Mouse (Mus musculus) ovary, postnatal 14 days (tissue): ENCODE measurements at regions not wholly inside any gene's neighbourhood (a gene's known extent, or its start where the extent isn't known, plus 50 kb on each side); places are given as distances from the start of the nearest gene placed in this dataset.
A peak's percentile ranks its signal among the peaks of the same experiment; 100 is the strongest.
"Not testable (repeated sequence)": the region's sequence is repeated elsewhere in the genome, so short reads cannot be mapped to it uniquely, and the experiment has no call there.

Experiments used
- DNase-seq: peaks from one replicate; pipeline ENCODE4 v3.0.0; 2022; ENCODE audit warnings: low spot score

GRCm38 (mm10) chr2:160507816-160508564 is 137.7 kb upstream of the Top1 start:
- no peak for DNase-seq

DNA sequence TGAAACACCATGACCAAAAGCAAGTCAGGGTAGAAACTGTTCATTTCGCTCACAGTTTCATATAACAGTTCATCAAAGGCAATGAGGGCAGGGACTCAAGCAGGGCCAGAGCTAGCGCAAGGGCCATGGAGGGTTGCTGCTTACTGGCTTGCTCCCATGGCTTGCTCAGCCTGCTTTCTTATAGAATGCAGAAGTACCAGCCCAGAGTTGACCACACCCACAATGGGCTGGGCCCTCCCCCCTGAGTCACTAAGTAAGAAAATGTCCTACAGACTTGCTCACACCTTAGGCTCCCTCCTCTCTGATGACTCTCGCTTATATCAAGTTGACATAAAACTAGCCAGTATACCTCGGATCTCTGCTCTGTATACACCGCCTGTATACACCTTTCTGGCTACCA is 135.5 kb upstream of the Top1 start:
- DNase-seq: no peak

- DNase-seq: no peak
Observed at GRCm38 (mm10) chr2:160510635-160511421, 134.9 kb upstream of the Top1 start.

- no peak for DNase-seq
Observed at GRCm38 (mm10) chr2:160515621-160516020, 130.1 kb upstream of the Top1 start.

DNA sequence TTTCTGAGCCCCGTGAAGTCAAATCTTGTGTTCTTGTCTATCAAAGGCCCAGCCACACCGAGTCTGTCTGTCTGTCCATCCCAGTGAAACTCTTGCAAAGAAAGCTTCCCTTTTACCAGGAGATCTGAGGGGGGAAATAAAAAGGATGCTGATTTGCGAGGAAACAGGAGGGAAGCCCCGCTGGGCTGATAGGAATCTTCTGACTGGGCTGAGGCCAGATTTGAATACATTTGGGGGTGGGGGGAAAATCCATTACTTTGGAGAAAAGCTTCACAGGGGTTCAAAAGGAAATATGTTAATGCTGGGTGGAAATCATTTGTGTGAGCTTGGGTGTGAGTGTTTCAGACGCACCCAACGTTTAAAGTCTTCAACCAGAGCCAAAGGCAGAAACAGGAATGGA is 129.2 kb upstream of the Top1 start:
- no peak for DNase-seq

GRCm38 (mm10) chr2:160525301-160526205 is 120.1 kb upstream of the Top1 start:
- DNase-seq: no peak

DNA sequence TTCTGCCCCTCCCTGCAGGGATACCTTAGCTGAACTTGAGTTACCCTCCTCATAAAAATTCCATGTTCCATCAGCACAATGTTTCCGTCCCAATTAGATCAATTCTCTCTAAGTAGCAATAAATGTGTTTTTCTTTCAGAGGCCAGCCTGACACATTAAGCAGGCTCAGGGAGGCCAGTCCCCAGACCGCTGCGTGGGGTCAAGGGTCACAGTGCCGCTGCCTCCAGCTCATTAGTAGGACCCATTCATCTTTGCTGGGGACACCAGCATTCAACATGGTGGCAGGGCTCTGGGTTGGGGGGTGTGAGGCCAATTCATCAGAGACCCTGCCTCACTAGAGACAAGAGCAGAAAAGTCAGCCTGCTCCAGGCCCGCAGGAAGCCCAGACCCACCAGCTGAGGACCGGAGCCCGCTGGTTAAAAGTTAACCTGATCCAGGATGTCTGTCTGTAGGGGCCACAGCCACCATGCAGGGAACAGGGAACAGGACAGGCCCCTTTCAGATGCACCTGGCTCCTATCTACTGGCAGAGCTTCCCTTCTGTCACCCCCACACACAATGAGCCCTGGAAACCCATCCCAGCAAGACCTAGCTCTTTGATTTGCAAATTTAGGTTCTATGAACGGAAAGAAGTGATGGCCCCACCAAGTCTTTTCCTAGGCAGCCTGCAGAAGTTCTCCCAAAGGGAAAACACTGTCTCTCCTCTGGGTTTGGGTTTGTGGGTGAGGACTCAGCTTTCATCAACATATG is 119.1 kb upstream of the Top1 start:
- no peak for DNase-seq

DNA sequence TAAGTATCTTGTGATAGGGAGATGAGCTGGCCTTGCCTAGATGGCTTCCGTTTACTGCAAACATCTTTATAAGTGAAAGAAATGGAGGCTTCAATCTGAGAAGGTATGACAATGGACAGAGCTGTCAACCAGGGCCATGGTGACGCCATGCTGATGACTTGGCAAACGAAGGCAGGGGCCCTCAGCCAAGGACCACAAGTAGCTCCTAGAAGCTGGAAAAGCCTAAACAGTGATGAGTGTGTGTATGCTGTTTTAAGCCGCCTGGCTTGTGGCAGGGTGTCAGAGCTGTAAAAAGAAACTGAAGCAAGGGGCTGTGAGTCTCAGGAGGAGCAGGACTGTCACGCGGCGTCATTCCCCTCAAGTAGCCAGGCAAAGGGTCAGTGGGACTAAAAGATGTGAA is 116.4 kb upstream of the Top1 start:
- DNase-seq: no peak

DNA sequence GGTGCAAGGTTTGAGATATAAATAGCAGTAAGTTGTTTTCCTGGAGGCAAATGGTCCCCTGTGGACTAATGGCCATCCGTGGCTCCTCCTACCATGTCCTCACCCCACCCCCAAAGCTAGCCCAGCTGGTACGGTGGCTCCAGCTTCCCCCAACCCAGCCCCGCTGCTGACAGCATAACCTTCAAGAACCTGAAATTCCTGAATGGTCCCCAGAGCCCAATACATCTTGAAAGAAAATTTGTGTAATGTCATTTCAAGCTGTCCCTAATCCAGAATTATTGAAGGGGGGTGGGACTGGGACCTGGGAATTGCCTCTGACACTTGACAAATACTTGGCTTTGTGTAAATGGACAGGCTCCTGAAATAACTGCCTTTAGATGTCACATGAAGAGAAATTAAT is 115.3 kb upstream of the Top1 start:
- DNase-seq: no peak

DNA sequence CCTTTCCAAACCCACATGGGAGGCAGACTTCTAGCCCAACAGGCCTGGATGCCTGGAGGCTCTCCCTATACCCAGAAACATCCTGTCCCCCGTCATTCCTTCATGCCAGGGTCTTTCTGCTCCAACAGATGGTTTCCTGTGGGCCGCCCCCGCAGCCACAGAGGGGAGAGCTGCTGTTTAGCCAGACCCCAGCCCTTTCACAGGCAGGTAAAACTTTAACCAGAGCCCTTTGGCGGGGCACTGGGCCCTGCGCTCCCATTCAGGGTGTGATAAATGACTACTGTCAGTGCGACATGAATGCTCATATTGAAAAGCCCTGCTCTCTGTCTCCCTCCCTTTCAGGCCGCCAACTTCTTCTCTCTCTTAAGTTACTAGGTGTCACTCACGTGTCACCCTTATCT is 108.4 kb upstream of the Top1 start:
- no peak for DNase-seq

GRCm38 (mm10) chr2:160545527-160545926 is 100.2 kb upstream of the Top1 start:
- DNase-seq: no peak

DNA sequence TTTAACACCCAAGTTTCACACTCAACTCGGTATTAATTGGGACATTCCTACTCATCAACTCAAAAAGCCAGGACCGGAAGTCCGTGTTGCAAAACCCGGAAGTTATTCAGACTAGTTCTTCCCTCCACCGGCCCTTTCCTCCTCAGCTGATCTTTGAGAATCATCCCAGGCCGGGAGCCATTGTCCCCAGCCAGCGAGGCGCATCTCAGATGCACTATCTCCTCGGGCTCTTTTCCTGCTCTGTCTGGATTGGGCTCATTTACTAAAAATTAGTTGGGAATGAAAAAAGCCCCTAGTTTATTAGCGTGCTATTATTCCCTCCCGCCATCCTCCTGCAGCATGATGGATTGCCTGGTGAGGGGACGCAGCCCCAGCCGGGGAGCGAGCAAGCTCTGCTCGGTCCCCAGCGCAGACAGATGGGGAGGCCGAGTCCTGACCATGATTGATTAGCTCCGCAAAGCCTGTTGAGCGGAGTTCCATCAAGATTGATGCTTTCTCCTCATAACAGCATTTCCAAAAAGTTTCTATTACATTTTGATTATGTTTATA is 93.5 kb upstream of the Top1 start:
- DNase-seq: no peak

GRCm38 (mm10) chr2:160561711-160562110 is 84.0 kb upstream of the Top1 start:
- DNase-seq: no peak

- no peak for DNase-seq
Observed at GRCm38 (mm10) chr2:160567813-160568212, 77.9 kb upstream of the Top1 start.

DNA sequence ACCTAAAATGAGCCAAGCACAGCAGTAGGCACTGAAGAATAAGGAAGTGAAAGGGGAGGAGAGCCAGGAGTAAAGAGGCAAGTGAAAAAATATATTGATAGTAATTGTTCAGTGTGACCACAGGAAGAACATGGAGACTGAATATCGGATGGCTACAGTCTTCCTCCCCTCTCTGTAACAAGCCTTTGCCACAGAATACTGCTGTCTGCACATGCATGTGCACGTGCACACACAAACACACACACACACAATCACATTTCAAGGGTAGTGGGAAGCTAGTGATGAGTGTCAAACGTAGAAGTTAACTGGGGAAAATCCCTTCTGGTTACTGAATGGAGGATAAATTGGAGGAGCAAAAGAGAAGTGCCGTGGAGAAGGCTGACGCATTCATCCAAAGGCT is 76.2 kb upstream of the Top1 start:
- no peak for DNase-seq

DNA sequence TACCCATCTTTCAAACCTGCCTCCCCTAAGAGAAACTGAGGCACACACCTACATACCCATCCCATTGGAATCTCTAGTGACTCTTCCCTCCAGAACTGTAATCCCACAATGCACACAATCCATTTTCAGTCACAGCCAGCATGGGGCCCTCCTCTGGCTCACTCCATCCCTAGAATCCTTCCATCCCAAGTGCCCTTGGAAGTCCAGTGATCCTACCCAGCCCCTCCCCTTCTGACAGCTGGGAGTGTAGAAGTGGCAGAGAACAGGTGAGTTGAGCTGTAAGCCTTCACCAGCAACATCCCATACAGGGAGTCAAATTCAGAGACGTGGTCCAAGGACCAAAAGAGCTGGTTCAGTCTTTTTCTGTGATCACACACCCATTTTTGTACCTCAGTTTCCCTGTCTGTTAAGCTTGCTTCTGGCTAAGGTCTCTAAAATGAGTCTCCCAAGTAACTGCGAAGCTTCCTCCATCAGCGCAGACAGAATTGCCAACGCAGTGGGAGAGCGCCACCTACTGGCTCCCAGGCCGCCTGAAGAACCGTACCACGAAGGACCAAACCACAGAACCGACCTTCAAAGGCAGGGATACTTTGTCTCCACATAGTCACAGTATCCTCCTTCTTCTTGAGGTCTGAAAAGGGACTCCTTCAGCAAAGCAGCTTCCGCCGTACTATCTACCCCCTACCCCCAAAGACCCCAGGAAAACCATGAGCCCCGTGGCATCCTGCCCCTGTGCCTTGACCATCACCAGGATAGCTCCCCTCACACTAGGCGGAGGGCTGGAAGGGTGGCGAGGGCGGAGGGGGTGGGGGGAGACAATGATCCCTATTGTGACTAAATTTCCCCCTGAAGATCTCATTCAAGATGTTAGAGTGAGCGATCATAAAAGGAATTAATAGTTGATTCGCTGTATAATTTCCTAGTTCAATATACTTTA is 67.0 kb upstream of the Top1 start:
- DNase-seq: peak; percentile 89

DNA sequence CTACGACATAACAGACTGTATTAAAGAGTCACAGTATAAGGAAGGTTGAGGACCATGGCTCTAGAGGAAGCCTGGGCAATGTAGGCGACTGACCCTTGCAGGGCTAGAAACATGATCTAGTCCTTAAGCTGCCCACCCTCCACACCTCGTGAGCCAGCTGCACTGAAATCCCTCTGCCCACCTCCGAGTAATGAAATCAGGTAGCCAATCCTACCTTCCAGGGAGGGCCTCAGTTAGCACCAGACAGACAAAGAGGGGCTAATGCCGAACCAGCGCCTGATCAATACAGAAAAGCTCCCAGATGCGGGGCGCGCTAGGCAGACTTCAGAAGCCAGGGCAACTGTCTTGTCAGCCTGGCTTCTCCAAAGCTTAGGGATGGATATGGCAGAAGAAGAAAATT is 65.4 kb upstream of the Top1 start:
- no peak for DNase-seq

DNA sequence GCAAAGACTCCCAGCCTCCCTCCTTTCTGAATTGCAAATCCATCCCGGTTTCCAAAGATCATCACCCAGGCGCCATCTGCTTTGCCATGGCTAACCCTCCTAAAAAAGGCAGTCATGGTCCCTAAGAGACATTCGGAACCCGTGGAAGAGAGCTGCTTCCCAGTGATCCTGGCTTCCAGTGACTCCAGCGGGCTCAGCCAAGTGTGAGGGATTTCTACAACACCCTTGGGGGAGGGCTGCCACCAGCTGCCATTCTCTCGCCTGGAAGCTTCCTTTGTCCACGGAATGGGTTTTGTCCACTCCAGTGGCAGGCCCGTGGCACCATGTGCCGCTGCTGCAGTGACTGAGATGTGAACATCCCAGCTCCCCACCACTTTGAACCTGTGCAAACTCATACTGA is 64.7 kb upstream of the Top1 start:
- no peak for DNase-seq

DNA sequence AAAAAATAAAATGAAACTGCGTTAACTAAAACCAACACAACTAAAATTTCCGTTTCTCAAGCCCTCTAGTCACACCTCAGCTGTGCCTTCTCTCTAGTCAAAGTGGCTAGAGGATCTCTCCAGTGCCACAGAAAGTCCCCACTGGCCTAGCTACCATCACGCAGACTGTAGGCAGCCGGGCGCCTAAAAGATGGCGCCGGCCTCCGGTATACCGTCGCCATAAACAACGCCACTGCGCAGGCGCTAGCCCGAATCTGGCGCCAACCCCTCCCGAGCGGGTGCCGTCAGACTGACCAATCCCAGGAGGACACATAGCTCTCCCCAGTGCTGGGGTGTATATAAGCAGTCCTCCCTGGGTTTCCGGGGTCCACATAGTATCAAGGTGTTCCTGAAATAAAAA is 62.7 kb upstream of the Top1 start:
- not testable (repeated sequence) for DNase-seq

- no peak for DNase-seq
Observed at GRCm38 (mm10) chr2:160583506-160583905, 62.2 kb upstream of the Top1 start.
